Mouse (Mus musculus) E14TG2a.4 (cell line): ENCODE data around the gene Smap2.

Source experiments
- CTCF ChIP-seq: conservative IDR thresholded peaks from 2 replicates; pipeline ENCODE4 v1.5.1; 2014; ENCODE audit warnings: low read length
- POU5F1 ChIP-seq: IDR thresholded peaks from 2 replicates; pipeline ENCODE4 v1.6.1; 2014; ENCODE audit warnings: low read length, borderline replicate concordance

DNA sequence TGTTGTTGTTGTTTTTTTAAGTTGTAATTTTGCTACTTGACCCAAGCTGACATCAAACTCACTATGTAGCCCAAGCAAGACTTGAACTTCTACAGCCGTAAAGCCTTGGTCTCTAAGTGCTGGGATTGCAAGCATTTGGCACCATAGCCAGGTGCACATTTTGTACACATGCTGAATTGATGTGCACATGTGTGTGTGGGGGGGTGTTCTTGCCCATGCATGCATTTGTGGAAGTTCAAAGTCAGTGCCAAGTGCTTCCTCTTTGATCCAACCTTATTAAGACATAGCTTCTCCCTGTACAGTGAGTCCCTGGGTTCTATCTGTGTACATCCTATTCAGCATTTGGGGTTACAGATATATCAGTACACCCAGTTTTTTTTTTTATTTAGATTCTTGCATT, 61.5 kb downstream of the Smap2 start:
- TF ChIP-seq CTCF (no peak), POU5F1 (no peak)
